Mouse (Mus musculus) liver, embryonic 15.5 days (tissue): ENCODE measurements at regions not wholly inside any gene's neighbourhood (a gene's known extent, or its start where the extent isn't known, plus 50 kb on each side); places are given as distances from the start of the nearest gene placed in this dataset.

Experiments
- ATAC-seq: fragments of 200-750 bp; cut with Nextera tagmentation; 2 replicates; pipeline ENCODE4 v1.8.0; 2017; ENCODE audit warnings: moderate number of reproducible peaks, mild to moderate bottlenecking, moderate library complexity; ENCODE audit not compliant: insufficient read depth
- H3K27ac ChIP-seq: fragments of 300-500 bp; sonication (generic); replicated peaks from 2 replicates; pipeline ENCODE4 v1.5.1; 2015; ENCODE audit warnings: mild to moderate bottlenecking, inconsistent platforms
- H3K27me3 ChIP-seq: fragments of 300-500 bp; sonication (generic); 2 replicates; pipeline ENCODE4 v1.6.1; 2015; ENCODE audit warnings: mild to moderate bottlenecking, inconsistent platforms
- H3K36me3 ChIP-seq: fragments of 300-500 bp; sonication (generic); replicated peaks from 2 replicates; pipeline ENCODE4 v1.6.1; 2015; ENCODE audit warnings: moderate library complexity, mild to moderate bottlenecking, inconsistent platforms
- H3K4me1 ChIP-seq: fragments of 300-500 bp; sonication (generic); replicated peaks from 2 replicates; pipeline ENCODE4 v1.6.1; 2015; ENCODE audit warnings: inconsistent platforms
- H3K4me2 ChIP-seq: fragments of 300-500 bp; sonication (generic); 2 replicates; pipeline ENCODE4 v1.6.1; 2015; ENCODE audit warnings: moderate library complexity, mild to moderate bottlenecking, inconsistent platforms
- H3K4me3 ChIP-seq: fragments of 300-500 bp; sonication (generic); replicated peaks from 2 replicates; pipeline ENCODE4 v1.5.1; 2015; ENCODE audit warnings: mild to moderate bottlenecking, inconsistent platforms
- H3K9ac ChIP-seq: fragments of 300-500 bp; sonication (generic); 2 replicates; pipeline ENCODE4 v1.6.1; 2015; ENCODE audit warnings: moderate library complexity, mild to moderate bottlenecking, inconsistent platforms
- H3K9me3 ChIP-seq: fragments of 300-500 bp; sonication (generic); replicated peaks from 2 replicates; pipeline ENCODE4 v1.6.1; 2016; ENCODE audit warnings: inconsistent platforms
- WGBS: fragments of 180-500 bp; shearing (Covaris S2); methylation state at CpG from one replicate; pipeline ENCODE4 v1.1.7; 2015; ENCODE audit warnings: mixed read lengths; ENCODE audit not compliant: insufficient replicate concordance; 5-methylcytosine and 5-hydroxymethylcytosine counted together

DNA sequence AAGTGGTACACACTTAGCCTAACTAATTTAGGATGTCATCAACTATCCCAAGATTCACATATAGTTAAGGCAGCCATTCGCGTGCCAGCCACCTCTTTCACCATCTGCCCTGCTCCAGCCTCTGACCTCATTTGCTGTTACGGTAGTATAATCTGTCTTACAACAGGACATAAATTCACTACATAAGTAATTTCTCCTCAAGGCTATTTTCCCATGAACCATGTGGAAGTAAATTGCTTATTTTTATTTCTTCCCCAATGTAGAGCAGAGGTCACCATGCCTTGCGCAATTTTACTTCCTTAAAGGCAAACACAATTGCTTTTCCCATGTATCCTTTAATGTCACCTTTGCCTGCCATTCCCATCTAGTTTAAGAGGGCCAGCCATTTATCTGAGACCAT is 341.2 kb upstream of the Tenm4 start:
- Histone ChIP-seq H3K4me3 (no peak overlapping the region), H3K9me3 (no peaks in the 10 kb centered on the region), H3K36me3 (no peaks in the 10 kb centered on the region), H3K4me1 (no peaks in the 10 kb centered on the region), H3K27me3 (no peaks in the 10 kb centered on the region), H3K9ac (no peak overlapping the region), H3K4me2 (no peak overlapping the region), H3K27ac (no peak overlapping the region)
- WGBS = 84% methylated on average over 4 of the region's 4 CpGs
- ATAC-seq = no peak

DNA sequence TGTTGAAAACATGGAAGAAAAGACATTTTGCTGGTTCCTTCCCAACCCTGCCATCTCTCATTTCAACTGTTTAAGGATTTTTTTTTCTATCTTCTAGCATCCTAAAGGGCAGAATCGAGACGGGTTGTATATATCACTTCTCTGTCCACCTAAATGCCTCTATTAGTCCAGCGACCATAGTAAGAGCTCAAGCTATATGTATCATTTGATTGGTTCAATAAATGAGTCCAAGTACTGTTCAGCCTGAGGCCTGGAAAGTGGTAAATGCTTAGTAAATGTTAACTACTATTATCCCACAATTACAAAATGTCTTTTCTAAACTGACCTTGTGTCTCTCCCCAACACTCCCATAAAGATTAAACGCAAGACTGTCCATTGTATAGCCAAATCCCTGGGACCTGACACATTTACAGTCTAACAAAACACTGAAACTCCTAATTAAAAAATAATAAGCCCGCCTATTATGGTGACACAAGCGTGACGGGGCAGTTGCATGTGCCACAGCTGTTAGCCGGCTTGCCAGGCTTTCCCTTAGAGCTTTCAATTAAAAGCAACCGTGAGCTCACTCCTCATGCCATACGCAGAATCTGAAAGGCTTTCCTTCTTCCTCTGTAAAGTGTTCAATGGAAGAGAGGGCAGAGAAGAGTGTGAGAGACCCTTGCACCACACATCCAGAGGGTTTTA is 336.7 kb upstream of the Tenm4 start:
- Histone ChIP-seq H3K27me3 (no peaks in the 10 kb centered on the region), H3K9ac (no peak overlapping the region), H3K9me3 (no peaks in the 10 kb centered on the region), H3K36me3 (no peaks in the 10 kb centered on the region), H3K27ac (no peak overlapping the region), H3K4me2 (no peak overlapping the region), H3K4me1 (no peaks in the 10 kb centered on the region), H3K4me3 (no peak overlapping the region)
- no peak for ATAC-seq
- 71% methylated on average over 10 of the region's 10 CpGs for WGBS

DNA sequence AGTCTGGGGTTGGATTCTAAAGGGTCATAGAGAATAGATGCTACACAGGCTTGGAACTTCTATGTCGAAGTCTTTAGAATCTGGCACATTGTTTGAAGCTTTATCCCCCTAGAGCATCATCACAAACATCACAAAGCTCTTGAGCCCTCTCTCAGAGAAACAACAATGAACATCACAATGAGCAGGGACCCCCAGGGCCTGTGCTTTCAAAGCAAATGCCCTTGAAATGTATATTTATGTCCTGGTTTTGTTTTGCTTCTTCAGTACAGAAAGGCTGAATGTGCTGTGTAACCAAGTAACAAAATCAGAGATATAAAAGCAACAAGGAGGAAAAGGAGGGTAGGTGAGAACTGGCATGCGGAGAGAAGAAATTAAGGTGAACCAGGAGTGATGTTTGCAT is 330.6 kb upstream of the Tenm4 start:
- H3K27me3 ChIP-seq = no peaks in the 10 kb centered on the region
- H3K27ac ChIP-seq = no peak overlapping the region
- no peak overlapping the region for H3K9ac ChIP-seq
- no peaks in the 10 kb centered on the region for H3K36me3 ChIP-seq
- 53% methylated on average over 2 of the region's 2 CpGs for WGBS
- no peak overlapping the region for H3K4me3 ChIP-seq
- H3K4me2 ChIP-seq = no peak overlapping the region
- H3K4me1 ChIP-seq = no peaks in the 10 kb centered on the region
- ATAC-seq = no peak
- no peaks in the 10 kb centered on the region for H3K9me3 ChIP-seq

DNA sequence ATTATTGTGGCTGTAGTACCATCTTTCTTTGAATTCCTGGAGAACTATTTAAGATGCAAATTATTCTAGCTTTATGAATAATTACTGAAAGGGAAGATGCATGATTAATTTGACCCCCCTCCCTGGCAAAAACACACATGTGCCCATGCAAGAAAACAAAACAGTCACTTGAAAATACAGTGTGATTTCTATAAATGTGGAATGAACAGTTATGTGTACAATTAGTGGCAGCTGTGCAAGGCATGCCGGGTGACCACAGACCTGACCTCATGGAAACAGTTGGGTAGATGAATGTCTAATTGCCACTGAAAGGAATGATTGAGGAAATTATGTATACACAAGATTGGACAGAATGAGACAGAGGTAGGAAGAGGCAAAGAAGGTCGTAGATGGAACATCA is 321.2 kb upstream of the Tenm4 start:
- H3K4me3 ChIP-seq = no peak overlapping the region
- H3K27ac ChIP-seq = no peak overlapping the region
- no peaks in the 10 kb centered on the region for H3K27me3 ChIP-seq
- H3K4me1 ChIP-seq = no peaks in the 10 kb centered on the region
- 60% methylated on average over 2 of the region's 2 CpGs for WGBS
- no peaks in the 10 kb centered on the region for H3K36me3 ChIP-seq
- H3K4me2 ChIP-seq = no peak overlapping the region
- H3K9me3 ChIP-seq = no peaks in the 10 kb centered on the region
- H3K9ac ChIP-seq = no peak overlapping the region
- no peak for ATAC-seq

DNA sequence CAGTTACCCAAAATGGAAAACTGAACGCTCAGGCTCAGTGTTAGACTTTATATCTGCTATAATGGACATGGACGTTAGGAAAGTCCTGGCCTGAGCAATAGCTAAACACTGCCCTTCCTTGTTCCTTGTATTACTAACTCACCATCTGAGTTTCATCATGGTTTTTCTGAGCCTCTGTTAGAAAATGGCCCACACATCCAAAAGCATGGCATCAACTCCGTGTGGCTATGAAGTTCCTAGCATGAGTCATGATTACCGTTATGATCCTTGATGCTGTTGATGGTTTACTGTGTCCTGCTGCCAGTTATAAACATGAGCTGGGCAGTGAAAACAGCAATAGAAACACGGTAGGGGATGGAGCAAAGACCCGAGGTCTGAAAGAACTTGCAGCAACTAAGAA is 318.4 kb upstream of the Tenm4 start:
- no peak overlapping the region for H3K4me2 ChIP-seq
- ATAC-seq = no peak
- WGBS = 63% methylated on average over 6 of the region's 6 CpGs
- no peaks in the 10 kb centered on the region for H3K9me3 ChIP-seq
- H3K36me3 ChIP-seq = no peaks in the 10 kb centered on the region
- no peak overlapping the region for H3K27ac ChIP-seq
- H3K27me3 ChIP-seq = no peaks in the 10 kb centered on the region
- H3K4me3 ChIP-seq = no peak overlapping the region
- H3K4me1 ChIP-seq = no peaks in the 10 kb centered on the region
- H3K9ac ChIP-seq = no peak overlapping the region

DNA sequence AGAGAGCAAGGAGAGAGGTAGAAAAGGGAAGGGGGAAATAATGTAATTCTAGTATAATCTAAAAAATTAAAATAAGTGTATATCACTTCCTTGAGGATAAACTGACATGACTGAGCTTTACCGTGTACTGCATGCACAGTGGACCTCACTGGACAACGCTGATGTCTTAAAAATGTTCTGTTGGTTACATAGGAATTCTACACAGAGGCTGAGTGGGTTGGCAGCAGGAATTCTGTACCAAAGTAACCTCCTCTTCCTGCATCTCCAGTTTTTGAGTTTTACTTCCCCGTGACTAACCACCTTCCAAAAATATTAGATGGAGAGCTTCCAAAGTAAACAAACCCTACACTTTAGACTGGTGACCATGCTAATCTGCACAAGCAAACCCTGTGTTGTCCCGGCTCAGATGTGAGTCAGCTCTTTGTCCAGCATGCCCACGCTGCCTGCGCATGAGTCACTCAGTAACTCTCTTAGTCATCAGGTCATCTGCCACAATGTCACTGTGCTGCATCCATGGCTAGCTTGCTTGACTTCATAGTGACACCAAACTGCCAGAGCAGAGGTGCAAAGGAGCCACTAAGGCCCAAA is 317.7 kb upstream of the Tenm4 start:
- H3K27me3 ChIP-seq = no peaks in the 10 kb centered on the region
- H3K27ac ChIP-seq = no peak overlapping the region
- no peak overlapping the region for H3K4me3 ChIP-seq
- H3K36me3 ChIP-seq = no peaks in the 10 kb centered on the region
- H3K4me2 ChIP-seq = no peak overlapping the region
- H3K9ac ChIP-seq = no peak overlapping the region
- no peak for ATAC-seq
- WGBS = 48% methylated on average over 6 of the region's 6 CpGs
- H3K9me3 ChIP-seq = no peaks in the 10 kb centered on the region
- no peaks in the 10 kb centered on the region for H3K4me1 ChIP-seq

DNA sequence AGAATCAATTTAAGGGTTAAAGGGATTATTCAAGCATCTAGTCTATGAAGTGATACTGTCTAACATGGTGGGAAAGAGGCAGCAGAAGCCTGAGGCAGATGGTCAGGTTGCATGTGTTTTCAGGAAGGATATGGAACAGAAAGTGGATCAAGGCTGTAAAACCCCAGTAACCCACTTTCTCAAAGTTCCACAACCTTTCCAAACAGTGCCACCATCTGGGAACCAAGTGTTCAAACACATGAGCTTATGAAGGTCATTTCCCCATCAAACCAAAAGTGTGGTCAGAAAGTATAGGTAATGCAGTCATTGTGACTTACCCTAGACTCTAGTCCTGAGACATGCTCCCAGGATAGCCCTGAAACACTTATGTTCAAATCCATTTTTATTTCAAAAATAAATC is 312.8 kb upstream of the Tenm4 start:
- no peaks in the 10 kb centered on the region for H3K36me3 ChIP-seq
- ATAC-seq = no peak
- no peaks in the 10 kb centered on the region for H3K9me3 ChIP-seq
- H3K4me2 ChIP-seq = no peak overlapping the region
- no peak overlapping the region for H3K4me3 ChIP-seq
- H3K4me1 ChIP-seq = no peaks in the 10 kb centered on the region
- H3K27ac ChIP-seq = no peak overlapping the region
- no peaks in the 10 kb centered on the region for H3K27me3 ChIP-seq
- H3K9ac ChIP-seq = no peak overlapping the region

DNA sequence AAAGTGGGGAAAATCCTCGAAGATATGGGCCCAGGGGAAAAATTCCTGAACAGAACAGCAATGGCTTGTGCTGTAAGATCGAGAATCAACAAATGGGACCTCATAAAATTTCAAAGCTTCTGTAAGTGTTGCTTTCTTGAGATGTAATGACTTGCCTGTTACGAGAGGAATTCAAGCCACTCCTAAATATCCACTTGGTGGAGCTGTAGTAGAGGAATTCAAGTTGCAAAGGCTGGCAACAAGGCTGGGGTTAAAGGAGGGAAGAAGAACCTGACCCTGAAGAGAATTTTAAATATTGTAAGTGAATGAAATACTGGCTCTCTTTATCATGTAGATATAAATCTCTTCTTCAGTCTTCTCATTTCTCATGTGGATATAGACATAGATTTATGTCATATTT is 306.8 kb upstream of the Tenm4 start:
- H3K27ac ChIP-seq = no peak overlapping the region
- no peaks in the 10 kb centered on the region for H3K9me3 ChIP-seq
- WGBS = 25% methylated on average over 3 of the region's 3 CpGs
- H3K4me1 ChIP-seq = no peaks in the 10 kb centered on the region
- no peak overlapping the region for H3K4me3 ChIP-seq
- no peak overlapping the region for H3K9ac ChIP-seq
- ATAC-seq = no peak
- no peaks in the 10 kb centered on the region for H3K27me3 ChIP-seq
- H3K36me3 ChIP-seq = no peaks in the 10 kb centered on the region
- no peak overlapping the region for H3K4me2 ChIP-seq

DNA sequence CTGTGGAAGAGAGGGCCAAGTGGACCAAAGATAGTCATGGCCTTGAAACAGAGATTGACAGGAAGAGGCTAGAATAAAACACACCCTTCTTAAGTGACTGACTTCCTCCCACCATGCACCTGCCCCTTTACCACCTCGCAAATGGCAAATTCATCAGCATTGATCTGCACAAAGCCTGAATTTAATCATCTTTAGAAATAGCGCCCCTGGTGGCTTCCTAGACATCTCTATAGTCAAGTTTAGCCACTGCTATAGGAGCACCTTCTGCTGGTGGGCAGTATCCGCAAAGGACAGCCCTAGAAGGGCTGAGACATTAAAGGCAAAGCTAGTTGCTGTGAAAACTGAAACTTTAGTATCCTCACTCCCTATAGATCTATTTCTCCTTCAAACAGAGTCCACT is 305.8 kb upstream of the Tenm4 start:
- Histone ChIP-seq H3K9ac (no peak overlapping the region), H3K9me3 (no peaks in the 10 kb centered on the region), H3K27me3 (no peaks in the 10 kb centered on the region), H3K4me2 (no peak overlapping the region), H3K4me1 (no peaks in the 10 kb centered on the region), H3K4me3 (no peak overlapping the region), H3K27ac (no peak overlapping the region), H3K36me3 (no peaks in the 10 kb centered on the region)
- 32% methylated on average over 3 of the region's 3 CpGs for WGBS
- ATAC-seq = no peak

DNA sequence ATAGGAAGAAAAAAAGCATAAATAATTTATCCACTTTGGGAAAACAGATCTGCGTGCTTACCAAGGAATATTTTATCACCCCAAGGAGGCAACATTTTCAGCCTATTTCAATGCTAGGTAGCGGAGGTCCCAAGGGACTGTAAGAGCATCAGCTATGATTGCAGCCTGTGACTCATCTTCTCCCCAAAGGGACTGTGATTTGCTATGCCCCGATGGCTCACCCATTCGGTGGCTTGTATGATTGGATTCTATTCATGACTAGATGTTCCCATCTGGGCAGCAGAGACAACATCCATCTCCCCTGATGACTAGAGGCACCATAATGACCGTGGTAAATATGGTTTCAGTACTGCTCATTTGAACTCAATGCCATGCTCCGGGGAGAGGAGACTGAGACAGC is 302.3 kb upstream of the Tenm4 start:
- H3K4me1 ChIP-seq = no peaks in the 10 kb centered on the region
- no peak overlapping the region for H3K9ac ChIP-seq
- 64% methylated on average over 6 of the region's 6 CpGs for whole genome bisulfite sequencing
- no peak overlapping the region for H3K4me2 ChIP-seq
- no peak overlapping the region for H3K27ac ChIP-seq
- no peak for ATAC-seq
- H3K36me3 ChIP-seq = no peaks in the 10 kb centered on the region
- H3K4me3 ChIP-seq = no peak overlapping the region
- H3K9me3 ChIP-seq = no peaks in the 10 kb centered on the region
- H3K27me3 ChIP-seq = no peaks in the 10 kb centered on the region

DNA sequence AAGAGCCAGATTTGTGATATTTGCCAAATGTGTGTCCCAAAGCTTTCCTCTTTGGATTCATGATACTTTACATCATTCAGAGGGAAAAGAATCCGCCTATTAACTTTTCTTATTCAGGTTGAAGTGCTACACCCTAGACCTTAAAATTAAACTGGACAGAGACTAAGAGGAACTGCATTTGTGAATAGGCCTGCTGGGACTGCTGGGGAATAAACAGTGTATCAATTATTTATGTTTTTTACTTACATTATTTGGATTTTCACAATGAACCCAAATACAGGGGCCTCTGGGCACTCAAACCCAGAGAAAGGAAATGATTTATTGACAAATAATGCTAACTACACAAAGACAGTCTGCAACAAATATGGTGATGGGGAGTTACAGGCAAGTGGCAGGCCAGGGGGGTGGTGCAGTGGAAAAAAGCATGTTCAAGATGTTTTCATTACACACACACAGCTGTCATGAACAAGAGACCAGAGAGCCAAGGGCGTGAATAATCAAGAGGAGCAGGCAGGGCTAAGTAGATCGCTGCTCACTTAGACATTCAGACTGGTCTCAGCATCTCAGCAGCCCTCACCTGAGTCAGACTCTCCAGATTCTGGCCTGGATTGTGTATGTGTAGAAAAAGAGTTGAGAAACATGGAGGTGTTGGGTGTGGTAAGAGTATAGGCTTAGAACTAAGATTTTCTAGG is 290.3 kb upstream of the Tenm4 start:
- Histone ChIP-seq H3K27ac (no peak overlapping the region), H3K36me3 (no peaks in the 10 kb centered on the region), H3K9ac (no peak overlapping the region), H3K4me3 (no peak overlapping the region), H3K4me2 (no peak overlapping the region), H3K9me3 (no peaks in the 10 kb centered on the region), H3K27me3 (no peaks in the 10 kb centered on the region), H3K4me1 (no peaks in the 10 kb centered on the region)
- 55% methylated on average over 3 of the region's 3 CpGs for WGBS
- no peak for ATAC-seq

DNA sequence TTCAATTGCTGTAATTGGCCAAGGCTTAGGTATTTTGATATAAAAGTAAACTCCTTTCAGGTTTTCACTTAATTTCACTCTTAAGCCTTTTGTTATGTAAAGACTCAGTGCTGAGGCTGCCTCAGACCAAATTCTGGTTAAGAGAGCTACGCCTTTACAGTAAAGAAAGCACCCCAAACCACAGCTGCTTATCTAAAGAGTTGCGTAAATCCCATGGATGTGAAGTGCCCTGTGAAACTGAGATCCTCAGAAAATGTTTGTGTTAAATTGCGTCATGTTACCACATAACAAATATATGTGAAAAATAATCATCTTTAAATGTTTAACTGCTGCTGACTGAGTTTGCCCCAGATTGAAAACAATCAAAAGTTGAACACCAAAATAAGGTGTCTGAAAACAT is 269.5 kb upstream of the Tenm4 start:
- Histone ChIP-seq H3K9ac (no peak overlapping the region), H3K9me3 (no peaks in the 10 kb centered on the region)

More for the DNA sequence above, 269.5 kb upstream of the Tenm4 start:
- ATAC-seq = no peak
- H3K4me1 ChIP-seq = no peaks in the 10 kb centered on the region
- H3K4me2 ChIP-seq = no peak overlapping the region
- no peaks in the 10 kb centered on the region for H3K27me3 ChIP-seq
- 55% methylated on average over 3 of the region's 3 CpGs for WGBS
- H3K4me3 ChIP-seq = no peak overlapping the region
- no peak overlapping the region for H3K27ac ChIP-seq
- no peaks in the 10 kb centered on the region for H3K36me3 ChIP-seq
